Mouse (Mus musculus) hindbrain, embryonic 12.5 days (tissue): Measurements from ENCODE around the gene Mtx1. TPM values are rescaled to one million over a fixed set of nuclear protein-coding genes. Genes with fewer than 3 reads are reported as not detected.
A peak's percentile ranks its signal among the peaks of the same experiment; 100 is the strongest.

ENCODE experiments used
- microRNA counts: library from miRNA; unstranded; fragments of <30 nt; microRNA quantifications from one replicate; lab custom pipeline; 2017
- microRNA-seq: library from miRNA; unstranded; fragments of <30 nt; microRNA quantifications from one replicate; pipeline ENCODE4, GENCODE M21; 2017
- polyA plus RNA-seq: library from polyadenylated mRNA; unstranded; fragments of >200 nt; fragmentation: Nextera tagmentation; extraction: Ambion mirVana; gene quantifications from 2 replicates; pipeline ENCODE4 v1.2.1, GENCODE M21; 2016

The Mtx1 gene
- polyA plus RNA-seq, 1 experiment from 2014 or later, result 175 TPM

MicroRNA genes within 50 kb of the gene (microRNA counts, 519-probe panel; counts per million panel counts)
- 2,524 counts per million, percentile 65 among the panel's probes with 10 or more counts for microRNA mmu-miR-92b (lab: Ali Mortazavi, UCI)

Small RNA genes within 50 kb of the gene (microRNA-seq; reads per million reads assigned to microRNA genes)
- gene Mir92b, result 7,588 reads per million, percentile 93 among the genes with 10 or more reads in this experiment

Other genes with a start within 250 kb of the Mtx1 start
- gene Rusc1, start 133.8 kb downstream of the Mtx1 start, polyA plus RNA-seq, result 66.9 and 67.1 TPM in 2 replicates
- gene Gm43738, start 126.0 kb downstream of the Mtx1 start, polyA plus RNA-seq, result not detected in 2 replicates
- 284 TPM in 2 replicates for gene Fdps, start 125.1 kb downstream of the Mtx1 start, polyA plus RNA-seq
- gene Pklr, start 90.9 kb downstream of the Mtx1 start, polyA plus RNA-seq, result 0.25 and 0.96 TPM in 2 replicates
- gene Hcn3, start 66.9 kb downstream of the Mtx1 start, polyA plus RNA-seq, result 20.7 and 22.3 TPM in 2 replicates
- gene Clk2, start 62.3 kb downstream of the Mtx1 start, polyA plus RNA-seq, result 38.8 and 44.4 TPM in 2 replicates
- gene Scamp3, start 49.6 kb downstream of the Mtx1 start, polyA plus RNA-seq, result 105 and 107 TPM in 2 replicates
- gene Fam189b, start 43.9 kb downstream of the Mtx1 start, polyA plus RNA-seq, result 33.4 and 34.2 TPM in 2 replicates
- 50.3 and 51.3 TPM in 2 replicates for gene Gba, start 24.2 kb downstream of the Mtx1 start, polyA plus RNA-seq
- 64.5 and 71.3 TPM in 2 replicates for gene Thbs3, start 11.9 kb downstream of the Mtx1 start, polyA plus RNA-seq
- gene Muc1, start 2.0 kb upstream of the Mtx1 start, polyA plus RNA-seq, result 1.5 and 1.6 TPM in 2 replicates
- gene Krtcap2, start 18.9 kb upstream of the Mtx1 start, polyA plus RNA-seq, result 247 and 271 TPM in 2 replicates
- 27.2 and 29.6 TPM in 2 replicates for gene Trim46, start 19.2 kb upstream of the Mtx1 start, polyA plus RNA-seq
- gene Dpm3, start 32.3 kb upstream of the Mtx1 start, polyA plus RNA-seq, result 63.9 and 86.7 TPM in 2 replicates
- gene Slc50a1, start 43.5 kb upstream of the Mtx1 start, polyA plus RNA-seq, result 44.9 and 46.8 TPM in 2 replicates
- gene Efna1, start 54.1 kb upstream of the Mtx1 start, polyA plus RNA-seq, result 14.3 and 15.4 TPM in 2 replicates
- 21.7 and 22.2 TPM in 2 replicates for gene Efna3, start 95.9 kb upstream of the Mtx1 start, polyA plus RNA-seq
- 20.5 and 21.4 TPM in 2 replicates for gene Efna4, start 110.9 kb upstream of the Mtx1 start, polyA plus RNA-seq
- 40.3 and 41.9 TPM in 2 replicates for gene Adam15, start 122.9 kb upstream of the Mtx1 start, polyA plus RNA-seq
- 0.12 and 0.29 TPM in 2 replicates for gene Dcst2, start 134.9 kb upstream of the Mtx1 start, polyA plus RNA-seq
- 0.71 and 0.76 TPM in 2 replicates for gene Dcst1, start 138.2 kb upstream of the Mtx1 start, polyA plus RNA-seq
- 0.74 and 0.80 TPM in 2 replicates for gene Zbtb7b, start 167.7 kb upstream of the Mtx1 start, polyA plus RNA-seq
- gene Lenep, start 175.7 kb upstream of the Mtx1 start, polyA plus RNA-seq, result 1.0 and 1.5 TPM in 2 replicates
- gene Flad1, start 184.8 kb upstream of the Mtx1 start, polyA plus RNA-seq, result 36.1 and 36.9 TPM in 2 replicates
- 249 and 274 TPM in 2 replicates for gene Cks1b, start 191.3 kb upstream of the Mtx1 start, polyA plus RNA-seq
- gene Shc1, start 191.4 kb upstream of the Mtx1 start, polyA plus RNA-seq, result 54.8 and 61.2 TPM in 2 replicates
- 63.8 and 66.1 TPM in 2 replicates for gene Pygo2, start 203.1 kb upstream of the Mtx1 start, polyA plus RNA-seq
- gene Pbxip1, start 209.6 kb upstream of the Mtx1 start, polyA plus RNA-seq, result 25.3 and 26.2 TPM in 2 replicates
- gene Pmvk, start 227.5 kb upstream of the Mtx1 start, polyA plus RNA-seq, result 73.5 and 74.5 TPM in 2 replicates